Mouse (Mus musculus): ENCODE measurements around the gene Neo1.

The Neo1 gene

GRCm38 (mm10) chr9:58859080-58859635, 177.1 kb downstream of the Neo1 start:
- no peak for DNase-seq

- DNase-seq = no peak
These were observed 181.3 kb downstream of the Neo1 start for GRCm38 (mm10) chr9:58854931-58855330.

GRCm38 (mm10) chr9:58849576-58850315, 186.5 kb downstream of the Neo1 start:
- DNase-seq = no peak

- DNase-seq = no peak
These were observed 188.6 kb downstream of the Neo1 start for GRCm38 (mm10) chr9:58847676-58848075.

GRCm38 (mm10) chr9:58847008-58847407, 189.2 kb downstream of the Neo1 start:
- DNase-seq = no peak

GRCm38 (mm10) chr9:58844597-58844996, 191.6 kb downstream of the Neo1 start:
- DNase-seq = no peak

GRCm38 (mm10) chr9:58841655-58842054, 194.6 kb downstream of the Neo1 start:
- DNase-seq = no peak

GRCm38 (mm10) chr9:58838504-58838903, 197.7 kb downstream of the Neo1 start:
- no peak for DNase-seq

GRCm38 (mm10) chr9:58837174-58837573, 199.1 kb downstream of the Neo1 start:
- no peak for DNase-seq

- DNase-seq = no peak
These were observed 203.3 kb downstream of the Neo1 start for GRCm38 (mm10) chr9:58832939-58833338.

- DNase-seq = no peak
These were observed 206.6 kb downstream of the Neo1 start for GRCm38 (mm10) chr9:58829627-58830026.

Data from right cerebral cortex, postnatal 25 days (tissue).